Mouse (Mus musculus) frontal cortex, adult 2 months (tissue): ENCODE results near the gene Nkain4. TPM values are rescaled to one million over a fixed set of nuclear protein-coding genes. Genes with fewer than 3 reads are reported as not detected.

Experiments used
- DNase-seq, 2 experiments: peaks; one replicate each; pipeline ENCODE4 v3.0.0; 2022; ENCODE audit warnings: low spot score in 1 of 2; ENCODE audit errors: extremely low spot score in 1 of 2
- polyA plus RNA-seq: library from polyadenylated mRNA; depleted of rRNA; stranded (reverse); fragments of >200 nt; gene quantifications from 2 replicates; pipeline ENCODE4 v1.2.3, GENCODE M21; 2012; rRNA removed

Gene Nkain4
- polyA plus RNA-seq = 74.4 and 84.5 TPM in 2 replicates

GRCm38 (mm10) chr2:180954061-180955047 lies at the start of gene Nkain4:
Nkain4 (minus strand) TSS chr2:180954699.
- peak in 1 of 2 experiments; percentile 53 for DNase-seq

- no peak for DNase-seq
Observed at GRCm38 (mm10) chr2:180996905-180997304, 42.4 kb upstream of the Nkain4 start.

GRCm38 (mm10) chr2:180996436-180996835 lies 41.9 kb upstream of the Nkain4 start:
- DNase-seq = peak; percentile 43 to 75

- DNase-seq = no peak
Observed at GRCm38 (mm10) chr2:180995457-180995856, 41.0 kb upstream of the Nkain4 start.

GRCm38 (mm10) chr2:180994360-180994759 lies 39.9 kb upstream of the Nkain4 start:
- DNase-seq = no peak

- DNase-seq = peak in 1 of 2 experiments; percentile 22
Observed at GRCm38 (mm10) chr2:180990347-180990746, 35.8 kb upstream of the Nkain4 start.

- DNase-seq = no peak
Observed at GRCm38 (mm10) chr2:180988948-180989347, 34.4 kb upstream of the Nkain4 start.

GRCm38 (mm10) chr2:180988347-180988913 lies 33.9 kb upstream of the Nkain4 start:
- DNase-seq = peak in 1 of 2 experiments; percentile 32

- no peak for DNase-seq
Observed at GRCm38 (mm10) chr2:180987432-180988030, 33.0 kb upstream of the Nkain4 start.

GRCm38 (mm10) chr2:180987001-180987400 lies 32.5 kb upstream of the Nkain4 start:
- DNase-seq = no peak

GRCm38 (mm10) chr2:180986449-180986848 lies 31.9 kb upstream of the Nkain4 start, which contains the start of gene Col20a1:
Col20a1 (plus strand) TSS chr2:180986535.
- DNase-seq = no peak

GRCm38 (mm10) chr2:180985635-180986034 lies 31.1 kb upstream of the Nkain4 start:
- DNase-seq = no peak

GRCm38 (mm10) chr2:180981133-180981532 lies 26.6 kb upstream of the Nkain4 start:
- no peak for DNase-seq

GRCm38 (mm10) chr2:180967010-180967763 lies 12.7 kb upstream of the Nkain4 start, which contains the start of gene Arfgap1:
Arfgap1 (plus strand) TSS chr2:180967225.
- DNase-seq = peak; percentile 87 to 95

GRCm38 (mm10) chr2:180966092-180966882 lies 11.8 kb upstream of the Nkain4 start:
- peak in 1 of 2 experiments; percentile 60 for DNase-seq

- peak; percentile 28 to 89 for DNase-seq
Observed at GRCm38 (mm10) chr2:180963956-180964355, 9.5 kb upstream of the Nkain4 start.

GRCm38 (mm10) chr2:180962616-180963308 lies 8.3 kb upstream of the Nkain4 start:
- no peak for DNase-seq

- no peak for DNase-seq
Observed at GRCm38 (mm10) chr2:180960187-180960586, 5.7 kb upstream of the Nkain4 start.

GRCm38 (mm10) chr2:180959605-180960004 lies 5.1 kb upstream of the Nkain4 start:
- no peak for DNase-seq
